Mouse (Mus musculus) cortical plate, adult 2 months (tissue): ENCODE results near the gene Zkscan16.

Experiments
- CTCF ChIP-seq: fragments of 200-500 bp; IDR thresholded peaks from 2 replicates; pipeline ENCODE4 v1.5.1; 2011; ENCODE audit warnings: mild to moderate bottlenecking, control low read depth, low read length; ENCODE audit not compliant: insufficient read depth; ENCODE audit errors: extremely low read depth
- POLR2A ChIP-seq: fragments of 200-500 bp; IDR thresholded peaks from 2 replicates; pipeline ENCODE4 v1.6.1; 2011; ENCODE audit warnings: mild to moderate bottlenecking, low read length, control low read depth; ENCODE audit not compliant: insufficient read depth; ENCODE audit errors: extremely low read depth

GRCm38 (mm10) chr4:58952630-58953029 lies 9.2 kb downstream of the Zkscan16 start:
- no peak for TF ChIP-seq CTCF
- TF ChIP-seq POLR2A, result no peak
